Mouse (Mus musculus): Measurements from ENCODE around the gene Hyal3.
A peak's percentile ranks its signal among the peaks of the same experiment; 100 is the strongest.

Gene Hyal3

GRCm38 (mm10) chr9:107624539-107624938, 43.9 kb downstream of the Hyal3 start:
- no peak for DNase-seq

- DNase-seq, result peak; percentile 28
These were observed 44.3 kb downstream of the Hyal3 start for GRCm38 (mm10) chr9:107624951-107625350.

- DNase-seq, result no peak
These were observed 44.9 kb downstream of the Hyal3 start for GRCm38 (mm10) chr9:107625351-107626128.

GRCm38 (mm10) chr9:107626158-107626843, 45.7 kb downstream of the Hyal3 start:
- DNase-seq, result peak; percentile 45

- DNase-seq, result peak; percentile 81
These were observed 46.2 kb downstream of the Hyal3 start for GRCm38 (mm10) chr9:107626844-107627277.

- peak; percentile 51 for DNase-seq
These were observed 47.0 kb downstream of the Hyal3 start for GRCm38 (mm10) chr9:107627387-107628255.

GRCm38 (mm10) chr9:107628721-107629410, 48.2 kb downstream of the Hyal3 start:
- DNase-seq, result peak; percentile 48

- peak; percentile 42 for DNase-seq
These were observed 48.8 kb downstream of the Hyal3 start for GRCm38 (mm10) chr9:107629411-107629730.

GRCm38 (mm10) chr9:107629901-107630425, 49.3 kb downstream of the Hyal3 start:
- DNase-seq, result peak; percentile 51

GRCm38 (mm10) chr9:107630576-107630975, 50.0 kb downstream of the Hyal3 start:
- peak; percentile 64 for DNase-seq

GRCm38 (mm10) chr9:107631311-107631826, 50.8 kb downstream of the Hyal3 start:
- DNase-seq, result peak; percentile 32

GRCm38 (mm10) chr9:107631861-107632260, 51.2 kb downstream of the Hyal3 start:
- peak; percentile 30 for DNase-seq

GRCm38 (mm10) chr9:107632478-107632877, 51.9 kb downstream of the Hyal3 start:
- peak; percentile 73 for DNase-seq

- peak; percentile 65 for DNase-seq
These were observed 52.6 kb downstream of the Hyal3 start for GRCm38 (mm10) chr9:107633091-107633660.

- DNase-seq, result peak; percentile 66
These were observed 53.2 kb downstream of the Hyal3 start for GRCm38 (mm10) chr9:107633661-107634405.

GRCm38 (mm10) chr9:107634406-107635278, 54.0 kb downstream of the Hyal3 start:
- peak; percentile 42 for DNase-seq

GRCm38 (mm10) chr9:107635279-107636028, 54.8 kb downstream of the Hyal3 start, which contains the start of gene Gnai2:
Gnai2 (minus strand) TSS chr9:107635367.
- peak; percentile 96 for DNase-seq
